Mouse (Mus musculus) neural tube, embryonic 12.5 days (tissue): Measurements from ENCODE around the gene Rpl36. TPM values are rescaled to one million over a fixed set of nuclear protein-coding genes. Genes with fewer than 3 reads are reported as not detected.
A peak's percentile ranks its signal among the peaks of the same experiment; 100 is the strongest.

Source experiments
- ATAC-seq: fragments of 200-750 bp; cut with Nextera tagmentation; 2 replicates; pipeline ENCODE4 v1.8.0; 2017; ENCODE audit warnings: low read depth, mild to moderate bottlenecking, moderate TSS enrichment, moderate library complexity; ENCODE audit not compliant: low FRiP score
- H3K27ac ChIP-seq: fragments of 300-500 bp; sonication (generic); 2 replicates; pipeline ENCODE4 v1.5.1; 2016
- H3K27me3 ChIP-seq: fragments of 300-500 bp; sonication (generic); replicated peaks from 2 replicates; pipeline ENCODE4 v1.6.1; 2016; ENCODE audit warnings: mild to moderate bottlenecking
- H3K36me3 ChIP-seq: fragments of 300-500 bp; sonication (generic); 2 replicates; pipeline ENCODE4 v1.6.1; 2016; ENCODE audit warnings: mild to moderate bottlenecking
- H3K4me1 ChIP-seq: fragments of 300-500 bp; sonication (generic); 2 replicates; pipeline ENCODE4 v1.6.1; 2016
- H3K4me2 ChIP-seq: fragments of 300-500 bp; sonication (generic); replicated peaks from 2 replicates; pipeline ENCODE4 v1.6.1; 2016; ENCODE audit warnings: mild to moderate bottlenecking
- H3K4me3 ChIP-seq: fragments of 300-500 bp; sonication (generic); 2 replicates; pipeline ENCODE4 v1.5.1; 2016
- H3K9ac ChIP-seq: fragments of 300-500 bp; sonication (generic); 2 replicates; pipeline ENCODE4 v1.6.1; 2016; ENCODE audit warnings: mild to moderate bottlenecking
- H3K9me3 ChIP-seq: fragments of 300-500 bp; sonication (generic); 2 replicates; pipeline ENCODE4 v1.6.1; 2016; ENCODE audit warnings: mild to moderate bottlenecking
- WGBS: fragments of 180-500 bp; shearing (Covaris S2); methylation state at CpG from one replicate; pipeline ENCODE4 v1.1.7; 2016; 5-methylcytosine and 5-hydroxymethylcytosine counted together
- polyA plus RNA-seq: library from polyadenylated mRNA; unstranded; fragments of >200 nt; fragmentation: Nextera tagmentation; extraction: Ambion mirVana; gene quantifications from 2 replicates; pipeline ENCODE4 v1.2.1, GENCODE M21; 2016

The Rpl36 gene
- polyA plus RNA-seq: 1,187 and 1,201 TPM in 2 replicates

DNA sequence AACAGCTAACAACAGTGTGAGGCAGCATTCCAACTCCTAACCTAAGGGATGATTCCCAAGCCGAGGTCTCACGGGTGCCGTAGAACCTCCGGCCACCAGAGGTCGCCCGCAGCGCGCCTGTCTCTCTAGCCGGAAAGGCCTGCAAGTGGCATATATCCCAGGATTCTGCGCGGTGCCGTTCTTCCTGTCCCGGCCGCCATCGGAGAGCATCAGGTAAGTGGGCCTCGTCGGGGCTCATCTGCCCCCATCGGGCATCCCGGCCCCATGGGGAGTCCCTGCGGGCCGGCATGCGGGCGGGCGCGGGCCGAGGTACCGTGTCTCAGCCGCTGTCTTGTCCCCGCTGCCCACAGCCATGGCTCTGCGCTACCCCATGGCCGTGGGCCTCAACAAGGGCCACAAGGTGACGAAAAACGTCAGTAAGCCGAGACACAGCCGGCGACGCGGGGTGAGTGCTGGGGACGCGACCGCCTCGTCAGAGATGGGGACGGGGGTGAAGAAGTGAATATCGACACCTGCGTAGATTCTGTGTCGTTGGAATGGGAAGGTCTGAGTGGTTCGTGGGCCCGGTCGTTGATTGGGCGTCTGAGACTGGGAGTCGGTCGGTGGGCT is at the start of gene Rpl36:
Rpl36 (plus strand) TSS at position 181 of the 609 bp plus-strand sequence.
- no peaks in the 10 kb centered on the region for H3K9me3 ChIP-seq
- H3K4me1 ChIP-seq: peaks cover 31% of the 10 kb centered on the region
- peak within 1 kb of the TSS; percentile 90 for H3K9ac ChIP-seq
- H3K4me2 ChIP-seq: peak within 1 kb of the TSS; percentile 95
- no peaks in the 10 kb centered on the region for H3K27me3 ChIP-seq
- under 1% methylated on average over 52 of the region's 52 CpGs for WGBS
- peaks cover 42% of the 10 kb centered on the region for H3K36me3 ChIP-seq
- peak; percentile 34 for ATAC-seq
- H3K27ac ChIP-seq: peak within 1 kb of the TSS; percentile 82
- peak within 1 kb of the TSS; percentile 75 for H3K4me3 ChIP-seq

DNA sequence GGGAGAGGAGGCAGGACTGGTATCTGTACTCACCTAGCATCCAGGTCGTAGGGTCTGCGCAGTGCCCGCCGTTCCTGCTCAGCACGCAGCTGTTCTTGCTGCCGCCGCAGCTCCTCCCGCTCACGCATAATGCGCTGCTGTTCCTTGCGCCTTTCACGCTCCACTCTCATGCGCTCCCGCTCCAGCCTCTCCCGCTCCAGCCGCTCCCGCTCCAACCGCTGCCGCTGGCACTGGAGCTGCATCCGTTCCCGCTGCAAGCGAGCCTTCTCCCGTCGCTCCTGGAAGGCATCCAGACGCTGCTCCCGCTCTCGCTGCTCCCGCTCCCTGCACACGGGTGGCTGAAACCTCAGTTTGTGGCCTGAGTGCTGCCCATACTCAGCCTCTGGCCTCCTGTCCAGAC is 46.9 kb upstream of the Rpl36 start:
- Histone ChIP-seq H3K4me3 (no peak overlapping the region), H3K27me3 (no peaks in the 10 kb centered on the region), H3K4me1 (no peaks in the 10 kb centered on the region), H3K27ac (no peak overlapping the region), H3K4me2 (no peak overlapping the region), H3K9me3 (no peaks in the 10 kb centered on the region), H3K36me3 (peaks cover 98% of the 10 kb centered on the region), H3K9ac (no peak overlapping the region)
- 96% methylated on average over 29 of the region's 29 CpGs for WGBS
- ATAC-seq: no peak

DNA sequence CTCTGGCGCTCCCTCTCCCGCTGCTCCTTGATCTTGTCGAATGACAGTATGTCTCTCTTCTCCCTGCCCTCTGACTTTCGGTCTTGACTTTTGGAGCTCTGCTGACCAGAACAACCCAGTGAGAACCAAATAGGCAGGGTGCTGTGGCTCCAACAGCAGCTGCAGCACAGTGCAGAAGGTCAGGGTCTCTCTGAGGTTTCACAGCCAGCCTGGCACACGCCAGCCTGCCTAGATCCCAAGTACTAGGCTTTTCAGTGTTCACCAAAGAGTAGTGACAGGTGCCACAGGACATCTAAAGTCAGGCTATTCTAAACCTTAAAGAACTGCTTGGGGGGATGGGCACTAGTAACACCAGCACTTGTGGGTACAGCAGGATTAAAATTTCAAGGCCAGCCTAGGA is 46.3 kb upstream of the Rpl36 start:
- Histone ChIP-seq H3K27ac (no peak overlapping the region), H3K4me1 (no peaks in the 10 kb centered on the region), H3K4me2 (no peak overlapping the region), H3K9ac (no peak overlapping the region), H3K4me3 (no peak overlapping the region), H3K36me3 (peaks cover 98% of the 10 kb centered on the region), H3K27me3 (no peaks in the 10 kb centered on the region), H3K9me3 (no peaks in the 10 kb centered on the region)
- 88% methylated on average over 5 of the region's 5 CpGs for WGBS
- no peak for ATAC-seq

DNA sequence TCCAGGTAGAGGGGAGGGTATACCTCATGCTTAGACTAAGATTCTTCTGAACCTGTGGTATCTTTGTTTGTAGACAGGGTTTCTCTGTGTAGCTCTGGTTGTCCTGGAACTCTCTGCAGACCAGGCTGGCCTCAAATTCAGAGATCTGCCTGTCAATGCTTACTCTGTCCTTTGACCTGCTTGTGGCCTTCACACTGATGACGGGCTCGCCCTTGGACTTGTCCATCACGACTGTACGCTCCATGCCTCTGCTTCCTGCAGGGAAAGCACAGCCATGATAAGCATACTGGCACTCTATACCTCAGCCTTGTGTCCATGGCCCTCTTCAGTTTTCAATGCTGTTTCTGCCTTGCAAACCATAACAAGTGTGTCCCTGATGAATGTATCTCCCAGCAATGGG is 45.8 kb upstream of the Rpl36 start:
- Histone ChIP-seq H3K4me1 (no peaks in the 10 kb centered on the region), H3K9ac (no peak overlapping the region), H3K4me2 (no peak overlapping the region), H3K27ac (no peak overlapping the region), H3K4me3 (no peak overlapping the region), H3K9me3 (no peaks in the 10 kb centered on the region), H3K27me3 (no peaks in the 10 kb centered on the region), H3K36me3 (peaks cover 97% of the 10 kb centered on the region)
- ATAC-seq: no peak
- WGBS: over 99% methylated on average over 4 of the region's 4 CpGs

DNA sequence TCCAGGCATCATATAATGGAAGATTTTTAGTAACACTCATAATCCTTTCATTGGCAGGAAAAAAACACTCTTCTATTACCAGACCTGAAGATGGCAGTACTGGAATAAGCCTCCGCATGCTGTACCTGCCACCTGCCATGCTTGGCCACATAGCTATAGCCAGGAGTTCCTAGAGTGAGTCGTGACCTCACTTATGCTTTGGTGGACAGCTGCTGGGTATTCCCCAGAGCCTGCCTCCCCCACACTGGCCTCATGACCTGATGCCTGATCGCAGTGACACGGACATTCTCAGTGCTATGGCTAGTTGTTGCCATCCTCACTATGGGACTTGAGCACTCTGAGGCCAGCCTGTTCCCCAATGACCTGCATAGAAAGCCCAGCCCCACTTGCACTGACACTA is 42.9 kb upstream of the Rpl36 start:
- Histone ChIP-seq H3K4me1 (peaks cover 3% of the 10 kb centered on the region; the same call in 1 of the 2 replicates), H3K36me3 (peaks cover 95% of the 10 kb centered on the region), H3K4me2 (no peak overlapping the region), H3K9ac (no peak overlapping the region), H3K4me3 (no peak overlapping the region), H3K27me3 (no peaks in the 10 kb centered on the region), H3K27ac (no peak overlapping the region), H3K9me3 (no peaks in the 10 kb centered on the region)
- 94% methylated on average over 4 of the region's 4 CpGs for WGBS
- no peak for ATAC-seq

DNA sequence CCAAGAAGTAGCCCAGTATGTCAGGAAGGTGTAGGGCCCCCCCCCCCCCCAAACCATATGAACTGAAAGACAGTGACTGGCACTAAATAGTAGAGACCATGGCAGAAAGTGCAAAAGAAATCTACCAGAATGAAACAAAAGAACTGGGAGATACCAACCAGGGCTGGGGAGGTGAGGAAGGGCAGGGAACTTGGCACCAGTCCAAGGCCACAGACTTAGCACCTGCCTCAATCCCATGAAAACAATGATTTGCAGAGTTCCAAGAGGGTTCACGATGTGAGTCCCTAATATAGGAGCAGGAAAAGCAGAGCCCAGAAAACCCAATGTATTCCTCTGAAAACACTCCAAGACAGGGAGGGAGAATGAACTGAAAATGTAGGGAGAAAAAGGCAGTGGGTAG is 41.1 kb upstream of the Rpl36 start:
- no peaks in the 10 kb centered on the region for H3K27me3 ChIP-seq
- 57% methylated on average over 1 of the region's 1 CpGs for WGBS
- no peak overlapping the region for H3K9ac ChIP-seq
- H3K4me2 ChIP-seq: no peak overlapping the region
- ATAC-seq: 0 out of 2 replicates have a peak, but pooled peaks have one; percentile 29
- H3K9me3 ChIP-seq: no peaks in the 10 kb centered on the region
- H3K27ac ChIP-seq: no peak overlapping the region
- no peak overlapping the region for H3K4me3 ChIP-seq
- H3K36me3 ChIP-seq: peaks cover 91% of the 10 kb centered on the region
- H3K4me1 ChIP-seq: peaks cover 3% of the 10 kb centered on the region; the same call in 1 of the 2 replicates

DNA sequence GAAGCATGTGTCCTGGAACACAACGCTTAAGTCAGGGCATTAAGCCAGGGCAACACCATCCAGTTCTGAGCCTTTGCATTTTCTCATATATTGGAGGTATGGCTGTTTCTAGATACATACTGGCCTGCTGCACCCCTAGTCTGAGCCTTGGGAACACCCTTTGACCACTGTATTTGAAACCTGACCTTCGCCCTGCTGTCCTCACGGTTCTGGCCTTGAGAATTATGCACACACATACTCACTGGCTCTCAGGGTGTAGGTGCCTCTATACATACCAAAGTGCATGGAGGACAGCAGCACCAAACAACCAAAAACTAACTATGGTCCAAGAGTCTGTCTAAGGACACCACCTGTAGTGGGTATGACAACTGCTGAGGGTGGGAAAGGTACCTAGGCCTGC is 40.3 kb upstream of the Rpl36 start:
- no peak for ATAC-seq
- H3K9ac ChIP-seq: no peak overlapping the region
- no peak overlapping the region for H3K27ac ChIP-seq
- WGBS: 91% methylated on average over 3 of the region's 3 CpGs
- H3K36me3 ChIP-seq: peaks cover 91% of the 10 kb centered on the region
- H3K4me3 ChIP-seq: no peak overlapping the region
- peaks cover 3% of the 10 kb centered on the region; the same call in 1 of the 2 replicates for H3K4me1 ChIP-seq
- H3K9me3 ChIP-seq: no peaks in the 10 kb centered on the region
- no peak overlapping the region for H3K4me2 ChIP-seq
- no peaks in the 10 kb centered on the region for H3K27me3 ChIP-seq

DNA sequence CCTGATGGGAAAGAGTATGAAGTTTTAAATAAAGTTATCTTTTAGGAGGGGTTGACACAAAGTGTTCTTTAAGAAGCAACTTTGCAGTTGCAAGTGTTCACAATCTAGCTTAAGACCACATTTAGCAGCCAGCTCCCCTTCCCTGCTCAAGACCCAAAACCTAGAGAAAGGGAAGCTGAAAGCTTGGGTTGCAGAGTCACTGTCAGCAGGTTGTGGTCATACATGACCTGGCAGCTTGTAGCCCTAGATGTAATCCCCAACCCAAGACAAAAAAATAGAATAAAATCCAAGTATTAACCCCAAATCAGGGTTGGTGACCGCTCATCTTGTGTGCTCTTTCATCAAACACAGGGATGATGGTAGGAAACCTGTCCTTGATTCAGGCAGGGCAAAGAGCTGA is 30.1 kb upstream of the Rpl36 start:
- H3K9ac ChIP-seq: peak overlapping the region; percentile 88
- no peak overlapping the region for H3K27ac ChIP-seq
- H3K4me3 ChIP-seq: peak overlapping the region; percentile 89
- no peaks in the 10 kb centered on the region for H3K27me3 ChIP-seq
- H3K4me1 ChIP-seq: peaks cover 53% of the 10 kb centered on the region
- peak overlapping the region; percentile 74 for H3K4me2 ChIP-seq
- H3K9me3 ChIP-seq: no peaks in the 10 kb centered on the region
- WGBS: 74% methylated on average over 1 of the region's 1 CpGs
- peaks cover 67% of the 10 kb centered on the region for H3K36me3 ChIP-seq
- no peak for ATAC-seq

DNA sequence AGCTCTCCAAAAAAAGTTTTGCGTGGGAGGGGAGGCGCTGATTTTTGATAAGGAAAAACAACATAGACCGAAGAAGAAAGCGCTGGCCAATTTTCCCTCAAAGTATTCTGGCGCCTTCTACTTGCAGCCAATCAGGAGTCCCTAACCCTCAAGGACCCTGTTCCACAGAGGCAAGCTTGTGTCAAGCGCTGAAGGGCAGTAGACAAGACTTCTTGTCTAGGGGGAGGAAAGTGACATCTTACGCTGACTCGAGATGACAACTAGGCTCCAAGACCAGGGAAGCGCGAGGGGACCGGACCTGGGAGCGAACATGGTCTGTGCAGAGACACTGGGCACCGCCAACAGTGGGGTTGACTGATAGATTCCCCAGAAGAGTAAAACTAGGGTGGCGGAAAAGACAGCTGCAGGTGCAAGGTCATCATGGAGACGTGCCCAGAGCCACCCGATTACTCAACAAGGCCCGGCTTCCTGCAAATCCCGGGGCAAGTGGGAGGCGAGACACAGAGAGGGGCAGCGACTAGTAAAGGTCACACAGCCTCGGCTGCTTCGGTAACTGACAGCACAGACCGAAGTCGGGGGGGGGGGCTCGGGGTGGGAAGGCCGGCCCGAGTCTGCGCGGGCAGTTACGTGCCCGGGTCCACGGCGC is 29.5 kb upstream of the Rpl36 start:
- no peak; the same call in 1 of the 2 replicates for ATAC-seq
- Histone ChIP-seq H3K4me1 (peaks cover 53% of the 10 kb centered on the region), H3K9me3 (no peaks in the 10 kb centered on the region), H3K27ac (peak overlapping the region; percentile 69), H3K27me3 (no peaks in the 10 kb centered on the region), H3K4me3 (peak overlapping the region; percentile 89), H3K4me2 (peak overlapping the region; percentile 74), H3K9ac (peak overlapping the region; percentile 88), H3K36me3 (peaks cover 67% of the 10 kb centered on the region)
- 4% methylated on average over 33 of the region's 33 CpGs for WGBS

DNA sequence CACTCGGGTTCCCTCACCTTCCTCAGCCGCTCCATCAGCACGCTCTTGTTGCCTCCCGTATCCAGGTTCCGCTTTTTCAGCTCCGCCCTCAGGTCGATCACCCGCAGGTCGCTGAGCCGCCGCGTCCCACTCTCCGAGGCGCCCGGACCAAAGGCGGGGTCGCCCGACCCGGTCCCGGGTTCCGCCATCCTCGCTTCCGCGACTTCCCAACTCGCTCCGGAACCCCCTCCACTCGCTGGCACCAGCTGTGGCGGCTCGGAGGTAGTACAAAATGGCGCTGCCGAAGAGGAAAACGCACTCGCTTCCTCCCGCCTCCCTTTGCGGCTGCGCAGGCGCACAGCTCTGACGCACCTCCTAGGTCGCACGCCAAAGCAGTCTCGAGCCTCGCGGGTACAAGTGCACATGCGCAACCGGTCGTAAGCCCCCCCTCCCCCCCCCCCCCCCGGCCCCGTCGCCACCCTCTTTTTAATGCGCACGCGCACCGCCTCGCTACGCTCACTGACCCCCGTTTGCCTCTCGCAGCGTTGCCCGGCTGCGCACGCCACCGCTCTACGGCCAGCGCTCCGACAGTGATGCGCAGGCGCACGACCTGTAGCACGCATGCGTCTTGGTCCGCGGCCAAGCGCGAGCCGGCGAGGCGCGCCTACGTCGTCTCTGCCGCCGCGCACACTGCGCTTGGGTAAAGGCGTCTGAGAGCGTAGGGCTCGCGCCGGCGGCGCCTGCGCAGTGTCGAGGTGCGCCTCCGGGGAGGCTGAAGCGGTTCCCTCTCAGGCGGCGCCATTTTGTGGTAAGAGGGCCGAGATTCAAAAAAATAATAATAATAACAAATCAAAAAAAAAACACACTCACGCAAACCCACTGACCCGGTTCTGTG is 28.7 kb upstream of the Rpl36 start, which contains the start of the genes Safb2 and Safb:
Safb2 (minus strand) TSS at position 329 of the 874 bp plus-strand sequence.
Safb (plus strand) TSS at position 569 of the 874 bp plus-strand sequence.
- peak within 1 kb of the TSS; percentile 88 for H3K9ac ChIP-seq
- no peaks in the 10 kb centered on the region for H3K27me3 ChIP-seq
- peaks cover 53% of the 10 kb centered on the region for H3K4me1 ChIP-seq
- H3K4me3 ChIP-seq: peak within 1 kb of the TSS; percentile 89
- peak within 1 kb of the TSS; percentile 85 for H3K4me2 ChIP-seq
- WGBS: under 1% methylated on average over 93 of the region's 101 CpGs
- no peaks in the 10 kb centered on the region for H3K9me3 ChIP-seq
- peak within 1 kb of the TSS; percentile 69 for H3K27ac ChIP-seq
- ATAC-seq: peak; percentile 96
- peaks cover 68% of the 10 kb centered on the region for H3K36me3 ChIP-seq

DNA sequence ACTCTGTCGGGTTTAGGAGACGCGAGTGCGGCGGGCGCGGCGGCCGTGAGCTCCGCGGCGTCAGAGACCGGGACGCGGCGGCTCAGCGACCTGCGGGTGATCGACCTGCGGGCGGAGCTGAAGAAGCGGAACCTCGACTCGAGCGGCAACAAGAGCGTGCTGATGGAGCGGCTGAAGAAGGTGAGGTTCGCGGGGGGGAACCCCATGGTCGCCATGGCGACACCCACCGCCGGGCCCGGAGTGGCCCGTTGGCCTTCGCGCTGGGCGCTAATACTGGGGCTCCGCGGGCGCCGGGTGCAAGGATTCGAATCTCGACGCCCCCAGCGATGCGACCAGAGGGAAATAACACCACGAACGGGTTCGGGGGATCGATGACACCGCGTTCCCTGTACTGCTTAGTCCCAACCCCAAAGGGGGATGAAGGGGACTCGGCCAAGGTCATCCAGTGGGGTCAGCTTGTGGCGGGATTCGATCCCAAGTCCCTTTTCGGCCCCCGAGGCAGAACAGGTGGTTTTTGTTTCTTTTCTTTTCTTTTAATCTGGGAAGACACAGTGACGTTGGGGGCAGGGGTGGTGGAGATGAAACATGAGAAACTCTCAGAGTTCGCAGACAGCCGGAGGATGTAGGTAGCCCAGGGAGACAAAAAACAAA is 27.9 kb upstream of the Rpl36 start:
- H3K36me3 ChIP-seq: peaks cover 68% of the 10 kb centered on the region
- peak overlapping the region; percentile 59 for H3K27ac ChIP-seq
- ATAC-seq: peak; percentile 19
- peak overlapping the region; percentile 85 for H3K4me2 ChIP-seq
- no peaks in the 10 kb centered on the region for H3K9me3 ChIP-seq
- peak overlapping the region; percentile 84 for H3K9ac ChIP-seq
- H3K4me3 ChIP-seq: peak overlapping the region; percentile 89
- H3K27me3 ChIP-seq: no peaks in the 10 kb centered on the region
- peaks cover 57% of the 10 kb centered on the region for H3K4me1 ChIP-seq
- under 1% methylated on average over 61 of the region's 61 CpGs for WGBS
